ENCODE assay signal across 8 mouse cellular contexts in the genomic region with DNA sequence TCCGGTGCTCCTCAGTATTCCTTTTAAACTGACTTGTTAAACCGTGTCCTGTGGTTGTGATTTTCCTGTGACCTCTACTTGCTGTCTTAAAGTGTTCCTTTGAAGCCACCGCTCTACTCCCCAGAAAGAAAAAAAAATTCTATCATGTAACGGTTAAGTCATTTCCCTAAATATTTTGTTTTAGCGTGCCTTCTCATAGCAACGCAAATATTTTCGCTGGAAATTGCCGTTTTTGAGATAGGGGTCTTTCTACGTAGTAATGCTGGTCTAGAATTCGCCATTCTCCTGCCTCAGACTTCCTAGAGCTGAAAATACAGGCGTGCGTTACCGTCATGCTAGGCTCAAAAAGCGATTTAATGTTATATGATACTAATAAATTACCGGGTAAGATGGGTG. TPM values are rescaled to one million over a fixed set of nuclear protein-coding genes. Genes with fewer than 3 reads are reported as not detected.
DNase-seq lines count a peak whose midpoint lies in the region; ATAC-seq and TF ChIP-seq lines count a peak whose summit lies in the region.

No protein-coding gene starts in this region.

- ATAC-seq in hindbrain, embryonic 15.5 days (ENCODE audit: low FRiP score, low read depth) = peak; percentile 3; the same call in 1 of the 2 replicates
- no peak; the same call in 1 of the 2 replicates for ATAC-seq in midbrain, embryonic 16.5 days
- no peak for ATAC-seq in monocyte, adult 5-6 weeks (replicated peaks; ENCODE audit: insufficient number of reproducible peaks, low FRiP score, low TSS enrichment, poor library complexity, severe bottlenecking)

- no peak for DNase-seq in layer of hippocampus, adult 2 months (ENCODE audit: low spot score in 2 of 2)
- DNase-seq in layer of hippocampus, adult 8-10 months (ENCODE audit: low spot score in 2 of 2) = no peak
- DNase-seq in embryo, embryonic 9.5 days (ENCODE audit: extremely low spot score) = peak; percentile 27
- DNase-seq in c-Kit-positive CD71-positive TER-119-positive erythroid progenitor cells, embryonic 14.5 days (ENCODE audit: low spot score) = no peak
- no peak for DNase-seq in right cerebral cortex, postnatal 4 days

- peaks cover 26% of the 10 kb centered on the region for H3K4me1 ChIP-seq in hindbrain, embryonic 15.5 days (replicated peaks)
- peaks cover 14% of the 10 kb centered on the region for H3K4me1 ChIP-seq in midbrain, embryonic 16.5 days (ENCODE audit: control insufficient read depth, insufficient read depth, low read length)

- peak overlapping the region; percentile 55 for H3K4me2 ChIP-seq in hindbrain, embryonic 15.5 days
- peak overlapping the region; percentile 57 for H3K4me2 ChIP-seq in midbrain, embryonic 16.5 days (ENCODE audit: low read length)

- no peak for TF ChIP-seq CTCF in layer of hippocampus, adult 2 months (conservative IDR thresholded peaks at IDR 0.05)

- peak overlapping the region; percentile 78 for H3K4me3 ChIP-seq in layer of hippocampus, adult 2 months
- peak overlapping the region; percentile 90 for H3K4me3 ChIP-seq in hindbrain, embryonic 15.5 days
- H3K4me3 ChIP-seq in midbrain, embryonic 16.5 days (ENCODE audit: low read depth, low read length) = peak overlapping the region; percentile 91

- H3K27me3 ChIP-seq in hindbrain, embryonic 15.5 days = no peaks in the 10 kb centered on the region
- H3K27me3 ChIP-seq in midbrain, embryonic 16.5 days (ENCODE audit: control insufficient read depth, insufficient read depth, low read depth, low read length) = no peaks in the 10 kb centered on the region

- peak overlapping the region; percentile 95 for H3K9ac ChIP-seq in hindbrain, embryonic 15.5 days
- H3K9ac ChIP-seq in midbrain, embryonic 16.5 days (ENCODE audit: low read depth, low read length) = peak overlapping the region; percentile 96; the same call in 1 of the 2 replicates

- WGBS in hindbrain, embryonic 15.5 days = 5% methylated on average over 15 of the region's 15 CpGs
- WGBS in midbrain, embryonic 16.5 days = 3% methylated on average over 15 of the region's 15 CpGs

- no peaks in the 10 kb centered on the region for H3K36me3 ChIP-seq in hindbrain, embryonic 15.5 days
- no peaks in the 10 kb centered on the region for H3K36me3 ChIP-seq in midbrain, embryonic 16.5 days (ENCODE audit: control insufficient read depth, insufficient read depth, low read length)

- H3K9me3 ChIP-seq in hindbrain, embryonic 15.5 days = 0 out of 2 replicates have a peak, but pooled peaks cover 3% of the 10 kb centered on the region
- no peaks in the 10 kb centered on the region for H3K9me3 ChIP-seq in midbrain, embryonic 16.5 days (replicated peaks; ENCODE audit: control insufficient read depth, low read length, poor library complexity, severe bottlenecking)

- H3K27ac ChIP-seq in layer of hippocampus, adult 2 months = peak overlapping the region; percentile 97
- H3K27ac ChIP-seq in hindbrain, embryonic 15.5 days (replicated peaks) = peak overlapping the region; percentile 99
- peak overlapping the region; percentile 99 for H3K27ac ChIP-seq in midbrain, embryonic 16.5 days (ENCODE audit: low read length)

RNA-seq across cellular contexts. Expression of a gene that starts 4.0 kb away (rescaled TPM):
- total RNA-seq in layer of hippocampus, adult 2 months (2021) = 100 to 1,000 TPM; 139 to 141 TPM
- total RNA-seq in layer of hippocampus, adult 8-10 months (2022) = 100 to 1,000 TPM; 110 to 152 (median 124) TPM
- polyA plus RNA-seq in hindbrain, embryonic 15.5 days (2015; fragmentation: Nextera tagmentation; extraction: Ambion mirVana) = 67.7 and 72.9 TPM in 2 replicates
- 85.1 and 91.0 TPM in 2 replicates for polyA plus RNA-seq in midbrain, embryonic 16.5 days (2015; fragmentation: Nextera tagmentation; extraction: Ambion mirVana)
- 68.3 to 93.7 TPM (median 75.3 TPM) in 3 replicates for total RNA-seq in monocyte, adult 5-6 weeks (2017)

RNA-seq across cellular contexts. Expression of a gene that starts 43.6 kb away (rescaled TPM):
- total RNA-seq in layer of hippocampus, adult 2 months (2021) = 1 to 10 TPM; 4.8 TPM
- total RNA-seq in layer of hippocampus, adult 8-10 months (2022) = 1 to 10 TPM; 4.5 to 7.6 (median 6.3) TPM
- polyA plus RNA-seq in hindbrain, embryonic 15.5 days (2015; fragmentation: Nextera tagmentation; extraction: Ambion mirVana) = 1.5 and 2.0 TPM in 2 replicates
- polyA plus RNA-seq in midbrain, embryonic 16.5 days (2015; fragmentation: Nextera tagmentation; extraction: Ambion mirVana) = 1.3 and 1.4 TPM in 2 replicates
- total RNA-seq in monocyte, adult 5-6 weeks (2017) = 29.2 to 67.2 TPM (median 45.3 TPM) in 3 replicates

RNA-seq across cellular contexts. Expression of a gene that starts 44.2 kb away (rescaled TPM):
- 1 to 10 TPM; 3.1 to 3.6 TPM for total RNA-seq in layer of hippocampus, adult 2 months (2021)
- 1 to 10 TPM; 2.8 to 9.4 (median 5.6) TPM for total RNA-seq in layer of hippocampus, adult 8-10 months (2022)
- 1.8 and 2.8 TPM in 2 replicates for polyA plus RNA-seq in hindbrain, embryonic 15.5 days (2015; fragmentation: Nextera tagmentation; extraction: Ambion mirVana)
- polyA plus RNA-seq in midbrain, embryonic 16.5 days (2015; fragmentation: Nextera tagmentation; extraction: Ambion mirVana) = 1.8 TPM in 2 replicates
- total RNA-seq in monocyte, adult 5-6 weeks (2017) = 69.9 to 79.8 TPM (median 70.6 TPM) in 3 replicates

RNA-seq across cellular contexts. Expression of a gene that starts 58.5 kb away (rescaled TPM):
- total RNA-seq in layer of hippocampus, adult 2 months (2021) = 1 to 10 TPM; 5.5 to 5.8 TPM
- total RNA-seq in layer of hippocampus, adult 8-10 months (2022) = 1 to 10 TPM; 4.4 to 6.3 (median 4.9) TPM
- 12.3 and 12.4 TPM in 2 replicates for polyA plus RNA-seq in hindbrain, embryonic 15.5 days (2015; fragmentation: Nextera tagmentation; extraction: Ambion mirVana)
- 13.0 and 14.7 TPM in 2 replicates for polyA plus RNA-seq in midbrain, embryonic 16.5 days (2015; fragmentation: Nextera tagmentation; extraction: Ambion mirVana)
- total RNA-seq in monocyte, adult 5-6 weeks (2017) = 10.3 to 16.4 TPM (median 12.5 TPM) in 3 replicates
